ENCODE assay signal across 7 mouse cellular contexts in genomic region chr19:19110011-19110768, GRCm38 (mm10). TPM values are rescaled to one million over a fixed set of nuclear protein-coding genes. Genes with fewer than 3 reads are reported as not detected.
A peak's percentile ranks its signal among the peaks of the same experiment; 100 is the strongest.
DNase-seq lines count a peak whose midpoint lies in the region; ATAC-seq and TF ChIP-seq lines count a peak whose summit lies in the region.

No protein-coding gene starts in this region.

- DNase-seq in R1 (ENCODE audit: low read depth, low spot score) = peak; percentile 31
- peak; percentile 7 for DNase-seq in cerebellum, adult 9-11 months
- DNase-seq in frontal cortex, postnatal 14 days (ENCODE audit: low spot score in 2 of 2) = peak; percentile 24 to 41
- DNase-seq in hindbrain, postnatal 0 days (ENCODE audit: low spot score) = peak; percentile 61
- peak; percentile 64 for DNase-seq in left cerebral cortex, postnatal 4 days

- H3K4me3 ChIP-seq in hindbrain, postnatal 0 days (ENCODE audit: low read length) = peak overlapping the region; percentile 65
- H3K4me3 ChIP-seq in midbrain, embryonic 13.5 days (replicated peaks) = peak overlapping the region; percentile 50
- peak overlapping the region; percentile 72 for H3K4me3 ChIP-seq in testis, adult 2 months (ENCODE audit: control insufficient read depth, low read depth, low read length)

- H3K27me3 ChIP-seq in hindbrain, postnatal 0 days (ENCODE audit: insufficient read depth, low read length) = no peaks in the 10 kb centered on the region
- peaks cover 12% of the 10 kb centered on the region for H3K27me3 ChIP-seq in midbrain, embryonic 13.5 days
- H3K27me3 ChIP-seq in testis, adult 2 months (ENCODE audit: control insufficient read depth, insufficient read depth, low read length) = no peaks in the 10 kb centered on the region

- H3K9me3 ChIP-seq in hindbrain, postnatal 0 days (ENCODE audit: low read length) = no peaks in the 10 kb centered on the region
- no peaks in the 10 kb centered on the region for H3K9me3 ChIP-seq in midbrain, embryonic 13.5 days

- TF ChIP-seq POLR2A in testis, adult 2 months (IDR thresholded peaks at IDR 0.05; ENCODE audit: control insufficient read depth, low read depth, low read length) = no peak

- H3K4me2 ChIP-seq in hindbrain, postnatal 0 days (ENCODE audit: low read depth, low read length) = peak overlapping the region; percentile 96
- H3K4me2 ChIP-seq in midbrain, embryonic 13.5 days (replicated peaks) = peak overlapping the region; percentile 81

- H3K36me3 ChIP-seq in hindbrain, postnatal 0 days (ENCODE audit: insufficient read depth, low read length) = no peaks in the 10 kb centered on the region
- no peaks in the 10 kb centered on the region for H3K36me3 ChIP-seq in midbrain, embryonic 13.5 days
- no peaks in the 10 kb centered on the region for H3K36me3 ChIP-seq in testis, adult 2 months (ENCODE audit: control insufficient read depth, insufficient read depth, low read length)

- WGBS in hindbrain, postnatal 0 days = under 1% methylated on average over 49 of the region's 49 CpGs
- under 1% methylated on average over 49 of the region's 49 CpGs for WGBS in midbrain, embryonic 13.5 days

- intact Hi-C loops in left cerebral cortex, postnatal 4 days (cut with DNase I) = no loop called here

- H3K27ac ChIP-seq in hindbrain, postnatal 0 days = peak overlapping the region; percentile 69
- H3K27ac ChIP-seq in midbrain, embryonic 13.5 days = peak overlapping the region; percentile 79
- H3K27ac ChIP-seq in testis, adult 2 months (ENCODE audit: control insufficient read depth, insufficient read depth, low read depth, low read length) = no peak overlapping the region

- H3K9ac ChIP-seq in hindbrain, postnatal 0 days (replicated peaks; ENCODE audit: low read length) = peak overlapping the region; percentile 63
- peak overlapping the region; percentile 76 for H3K9ac ChIP-seq in midbrain, embryonic 13.5 days (replicated peaks)

- no peak for TF ChIP-seq CTCF in hindbrain, postnatal 0 days (IDR thresholded peaks at IDR 0.05; ENCODE audit: low read depth)
- no peak for TF ChIP-seq CTCF in testis, adult 2 months (IDR thresholded peaks at IDR 0.05; ENCODE audit: control insufficient read depth, insufficient read depth, insufficient replicate concordance, low read depth, low read length)

- peak; percentile 65 for ATAC-seq in hindbrain, postnatal 0 days
- ATAC-seq in midbrain, embryonic 13.5 days = peak; percentile 72

- H3K4me1 ChIP-seq in hindbrain, postnatal 0 days (ENCODE audit: insufficient read depth, low read length) = peaks cover 10% of the 10 kb centered on the region; the same call in 1 of the 2 replicates
- H3K4me1 ChIP-seq in midbrain, embryonic 13.5 days (replicated peaks) = peaks cover 29% of the 10 kb centered on the region
- peaks cover 11% of the 10 kb centered on the region for H3K4me1 ChIP-seq in testis, adult 2 months (ENCODE audit: control insufficient read depth, insufficient read depth, low read length)

RNA-seq across cellular contexts. Expression of gene Rorb, which starts 0.8 kb away (rescaled TPM):
- total RNA-seq in hindbrain, postnatal 0 days (2014; rRNA removed) = 9.4 and 10.6 TPM in 2 replicates
- polyA plus RNA-seq in hindbrain, postnatal 0 days (2015; fragmentation: Nextera tagmentation; extraction: Ambion mirVana) = 9.0 and 9.6 TPM in 2 replicates
- total RNA-seq in left cerebral cortex, postnatal 4 days (2021) = 10 to 100 TPM; 67.3 to 77.5 TPM
- polyA plus RNA-seq in midbrain, embryonic 13.5 days (2015; fragmentation: Nextera tagmentation; extraction: Ambion mirVana) = 8.8 and 9.7 TPM in 2 replicates
- polyA plus RNA-seq in testis, adult 2 months (2012; rRNA removed) = 0.04 TPM in 2 replicates

Comparison
In these comparisons a context has a peak if more than half of its experiments do, and no peak if none do; other contexts are left out.
1. DNase-seq: peak in every context shown above with its lines; median percentile 64 in left cerebral cortex, postnatal 4 days; 61 in hindbrain, postnatal 0 days; 32 in frontal cortex, postnatal 14 days; 31 in R1; 7 in cerebellum, adult 9-11 months.